Mouse (Mus musculus) midbrain, embryonic 10.5 days (tissue): Measurements from ENCODE around the gene Gm36864. TPM values are rescaled to one million over a fixed set of nuclear protein-coding genes. Genes with fewer than 3 reads are reported as not detected.

Source experiments
- DNase-seq: peaks from one replicate; pipeline ENCODE4 v3.0.0-alpha.2; 2017; ENCODE audit warnings: low spot score
- H3K27ac ChIP-seq: fragments of 300-500 bp; sonication (generic); replicated peaks from 2 replicates; pipeline ENCODE4 v1.5.1; 2016; ENCODE audit warnings: mild to moderate bottlenecking
- H3K27me3 ChIP-seq: fragments of 300-500 bp; sonication (generic); 2 replicates; pipeline ENCODE4 v1.6.1; 2016; ENCODE audit warnings: low read depth, mild to moderate bottlenecking; ENCODE audit not compliant: poor library complexity, severe bottlenecking
- H3K36me3 ChIP-seq: fragments of 300-500 bp; sonication (generic); 2 replicates; pipeline ENCODE4 v1.6.1; 2016; ENCODE audit warnings: mild to moderate bottlenecking, moderate library complexity
- H3K4me1 ChIP-seq: fragments of 300-500 bp; sonication (generic); 2 replicates; pipeline ENCODE4 v1.6.1; 2016
- H3K4me3 ChIP-seq: fragments of 300-500 bp; sonication (generic); 2 replicates; pipeline ENCODE4 v1.5.1; 2016; ENCODE audit warnings: mild to moderate bottlenecking, moderate library complexity
- H3K9me3 ChIP-seq: fragments of 300-500 bp; sonication (generic); replicated peaks from 2 replicates; pipeline ENCODE4 v1.6.1; 2016; ENCODE audit warnings: mild to moderate bottlenecking
- WGBS: fragments of 180-500 bp; shearing (Covaris S2); methylation state at CpG from one replicate; pipeline ENCODE4 v1.1.7; 2016; 5-methylcytosine and 5-hydroxymethylcytosine counted together
- polyA plus RNA-seq: library from polyadenylated mRNA; unstranded; fragments of >200 nt; fragmentation: Nextera tagmentation; extraction: Ambion mirVana; gene quantifications from 2 replicates; pipeline ENCODE4 v1.2.1, GENCODE M21; 2016

Gm36864 gene
- polyA plus RNA-seq, 1 experiment from 2014 or later: 0.17 TPM

- 55% methylated on average over 4 of the region's 4 CpGs for WGBS
- H3K9me3 ChIP-seq: peaks cover 8% of the 10 kb centered on the region
- H3K27me3 ChIP-seq: no peaks in the 10 kb centered on the region
- DNase-seq: no peak
- no peaks in the 10 kb centered on the region for H3K36me3 ChIP-seq
- no peak overlapping the region for H3K4me3 ChIP-seq
- no peak overlapping the region for H3K27ac ChIP-seq
- peaks cover 8% of the 10 kb centered on the region; the same call in 1 of the 2 replicates for H3K4me1 ChIP-seq
Observed at GRCm38 (mm10) chr7:44291418-44291817, 55.4 kb downstream of the Gm36864 start.

Other genes with a start within 250 kb of the Gm36864 start
- not detected in 2 replicates for gene Klk1b11, start 240.3 kb upstream of the Gm36864 start, polyA plus RNA-seq
- not detected in 2 replicates for gene Klk1b26, start 224.0 kb upstream of the Gm36864 start, polyA plus RNA-seq
- not detected in 2 replicates for gene Klk1b27, start 183.9 kb upstream of the Gm36864 start, polyA plus RNA-seq
- gene Klk1b21, start 133.8 kb upstream of the Gm36864 start, polyA plus RNA-seq: not detected in 2 replicates
- not detected in 2 replicates for gene Klk1b22, start 123.5 kb upstream of the Gm36864 start, polyA plus RNA-seq
- gene Klk1b16, start 99.4 kb upstream of the Gm36864 start, polyA plus RNA-seq: not detected in 2 replicates
- gene Klk1b24, start 47.9 kb upstream of the Gm36864 start, polyA plus RNA-seq: not detected in 2 replicates
- gene Klk1b3, start 38.0 kb upstream of the Gm36864 start, polyA plus RNA-seq: not detected in 2 replicates
- gene Klk1b4, start 28.7 kb upstream of the Gm36864 start, polyA plus RNA-seq: not detected in 2 replicates
- gene Klk1b5, start 20.2 kb upstream of the Gm36864 start, polyA plus RNA-seq: not detected in 2 replicates
- not detected in 2 replicates for gene Klk1, start 10.8 kb upstream of the Gm36864 start, polyA plus RNA-seq
- gene 1700028J19Rik, start 10.5 kb downstream of the Gm36864 start, polyA plus RNA-seq: 1.6 and 1.7 TPM in 2 replicates
- gene 2410002F23Rik, start 10.5 kb downstream of the Gm36864 start, polyA plus RNA-seq: 172 and 189 TPM in 2 replicates
- 0.17 TPM in 1 of 2 replicates, not detected in the other for gene Acp4, start 21.2 kb downstream of the Gm36864 start, polyA plus RNA-seq
- not detected in 2 replicates for gene Gm15517, start 25.3 kb downstream of the Gm36864 start, polyA plus RNA-seq
- 2.2 and 2.4 TPM in 2 replicates for gene Clec11a, start 70.7 kb downstream of the Gm36864 start, polyA plus RNA-seq
- gene Shank1, start 74.1 kb downstream of the Gm36864 start, polyA plus RNA-seq: 1.5 and 2.6 TPM in 2 replicates
- 1.9 and 2.0 TPM in 2 replicates for gene Syt3, start 147.9 kb downstream of the Gm36864 start, polyA plus RNA-seq
- gene 1700008O03Rik, start 149.6 kb downstream of the Gm36864 start, polyA plus RNA-seq: 1.7 TPM in 2 replicates
- gene Lrrc4b, start 192.8 kb downstream of the Gm36864 start, polyA plus RNA-seq: 2.4 and 3.5 TPM in 2 replicates
- gene Aspdh, start 229.2 kb downstream of the Gm36864 start, polyA plus RNA-seq: 0.99 and 2.0 TPM in 2 replicates
- 71.6 and 76.8 TPM in 2 replicates for gene Josd2, start 231.8 kb downstream of the Gm36864 start, polyA plus RNA-seq